Mouse (Mus musculus) left cerebral cortex, adult 2 months (tissue): ENCODE measurements around the gene Arl14. TPM values are rescaled to one million over a fixed set of nuclear protein-coding genes. Genes with fewer than 3 reads are reported as not detected.

Experiments used
- DNase-seq, 2 experiments: peaks; one replicate each; pipeline ENCODE4 v3.0.0; 2021 to 2022; ENCODE audit warnings: low spot score in 2 of 2, mixed read lengths in 1 of 2; ENCODE audit errors: extremely low spot score in 1 of 2
- H3K27ac ChIP-seq: fragments of 200-600 bp; 2 replicates; pipeline ENCODE4 v1.8.1; 2022
- H3K4me3 ChIP-seq: fragments of 200-600 bp; 2 replicates; pipeline ENCODE4 v1.8.1; 2022
- CTCF ChIP-seq: fragments of 200-600 bp; IDR thresholded peaks from 2 replicates; pipeline ENCODE4 v1.8.1; 2022; ENCODE audit warnings: antibody characterized with exemption, mild to moderate bottlenecking, moderate library complexity
- intact Hi-C: fragments of 180-260 bp; cut with DNase I; formaldehyde crosslinking; loops from one replicate; pipeline ENCODE4 v1.15.1; 2025
- total RNA-seq, 2 experiments: library from RNA; stranded (reverse); gene quantifications; 2 replicates each; pipeline ENCODE4 v1.2.3; 2021

The Arl14 gene
- total RNA-seq, 2 experiments from 2014 or later: not detected

DNA sequence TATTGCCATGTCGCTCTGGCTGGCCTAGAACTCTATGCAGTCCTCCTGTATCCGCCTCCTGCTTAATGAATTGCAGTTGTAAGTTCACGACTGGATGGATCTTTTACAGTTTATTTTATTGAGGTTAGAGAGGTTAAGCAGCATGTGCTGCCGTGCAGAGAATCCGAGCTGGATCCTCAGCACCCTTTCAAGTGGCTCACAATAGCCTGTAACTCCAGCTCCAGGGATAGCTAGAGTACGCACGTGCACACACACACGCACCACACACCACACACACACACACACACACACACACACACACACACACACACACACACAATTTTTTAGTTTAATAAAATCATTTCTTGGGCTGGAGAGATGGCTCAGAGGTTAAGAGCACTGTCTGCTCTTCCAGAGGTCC, 27.0 kb upstream of the Arl14 start:
- intact Hi-C loops: no loop called here
- no peak for TF ChIP-seq CTCF
- Histone ChIP-seq H3K27ac (no peak overlapping the region), H3K4me3 (no peak overlapping the region)
- no peak for DNase-seq

DNA sequence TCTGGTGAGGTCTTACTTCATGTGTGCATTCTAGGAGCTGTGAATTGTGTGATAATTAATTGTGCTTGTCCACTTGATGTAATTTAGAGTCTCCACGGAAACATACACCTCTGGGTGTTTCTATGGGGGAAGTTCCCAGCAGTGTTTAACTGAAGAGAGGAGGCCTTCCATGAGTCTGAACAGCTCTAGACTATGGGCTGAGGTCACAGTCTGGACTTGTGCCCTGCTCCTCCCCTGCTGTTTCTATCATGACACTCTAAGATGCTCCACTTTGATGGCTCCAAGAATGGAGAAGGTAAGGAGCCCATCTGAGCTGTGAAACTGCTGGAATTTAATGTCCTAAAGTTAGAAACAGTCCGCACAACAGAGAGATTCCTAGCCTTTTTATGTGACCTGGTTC, 24.1 kb upstream of the Arl14 start:
- intact Hi-C loops: no loop called here
- TF ChIP-seq CTCF: no peak
- H3K27ac ChIP-seq: no peak overlapping the region

DNA sequence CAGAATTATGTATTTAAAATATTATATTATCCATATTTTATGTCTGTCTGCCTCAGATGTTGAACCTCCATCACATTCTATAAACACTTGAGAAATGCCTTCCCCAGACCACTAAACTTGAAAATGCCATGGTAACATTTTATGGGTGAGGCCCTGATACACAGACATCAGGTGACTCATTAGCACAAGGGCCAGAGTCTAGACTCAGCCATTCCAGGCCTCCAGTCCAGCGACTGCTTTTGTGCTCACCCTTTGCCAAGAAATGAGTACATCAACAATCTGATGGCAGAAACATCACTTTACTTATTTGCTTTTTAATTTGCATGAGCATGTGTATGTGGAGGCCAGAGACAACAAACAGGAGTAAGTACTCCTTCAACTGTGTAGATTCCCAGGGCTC, 22.0 kb upstream of the Arl14 start:
- H3K4me3 ChIP-seq: no peak overlapping the region
- intact Hi-C loops: no loop called here
- no peak for TF ChIP-seq CTCF
- no peak overlapping the region for H3K27ac ChIP-seq
- no peak for DNase-seq

More for the DNA sequence above, 24.1 kb upstream of the Arl14 start:
- H3K4me3 ChIP-seq: no peak overlapping the region
- DNase-seq: no peak

DNA sequence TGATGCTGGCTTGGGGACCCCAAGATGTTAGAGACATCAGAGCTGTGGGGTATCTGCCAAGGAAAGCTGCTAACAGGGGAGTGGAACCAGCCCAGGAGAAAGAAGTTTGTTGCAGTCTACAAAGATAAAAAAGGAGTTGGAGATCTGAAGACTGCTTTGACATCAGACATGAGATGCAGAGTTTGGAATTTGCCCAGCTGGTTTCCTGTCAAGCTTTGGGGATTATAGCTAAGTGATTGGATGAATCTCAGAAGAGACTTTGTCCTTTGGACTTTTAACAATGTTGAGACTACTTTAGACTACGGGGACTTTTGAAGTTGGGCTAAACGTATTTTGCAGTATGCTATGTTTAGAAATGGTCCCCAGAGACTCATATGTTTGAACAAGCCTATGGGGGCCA, 21.0 kb upstream of the Arl14 start:
- no peak for TF ChIP-seq CTCF

DNA sequence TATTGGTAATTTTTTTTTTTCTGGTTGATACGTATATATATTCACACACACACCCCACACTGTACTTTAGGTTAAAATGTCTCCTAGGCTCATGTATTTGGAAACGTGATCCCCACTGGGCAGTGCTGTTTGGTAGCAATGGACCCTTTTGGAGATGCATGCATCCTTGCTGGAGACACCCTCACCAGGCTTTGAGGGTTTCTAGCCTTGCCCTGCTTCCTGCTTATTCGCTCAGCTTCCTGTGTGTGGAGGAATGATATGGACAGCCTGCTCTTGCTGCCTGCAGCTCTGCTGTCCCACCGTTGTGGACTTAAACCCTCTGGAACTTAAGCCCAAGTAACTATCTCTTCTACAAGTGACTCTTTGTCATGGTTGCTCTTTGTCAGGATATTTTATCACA, 19.3 kb upstream of the Arl14 start:
- intact Hi-C loops: no loop called here
- Histone ChIP-seq H3K4me3 (no peak overlapping the region), H3K27ac (no peak overlapping the region)
- TF ChIP-seq CTCF: no peak
- no peak for DNase-seq

More for the DNA sequence above, 21.0 kb upstream of the Arl14 start:
- intact Hi-C loops: no loop called here
- no peak for DNase-seq
- no peak overlapping the region for H3K27ac ChIP-seq
- H3K4me3 ChIP-seq: no peak overlapping the region

DNA sequence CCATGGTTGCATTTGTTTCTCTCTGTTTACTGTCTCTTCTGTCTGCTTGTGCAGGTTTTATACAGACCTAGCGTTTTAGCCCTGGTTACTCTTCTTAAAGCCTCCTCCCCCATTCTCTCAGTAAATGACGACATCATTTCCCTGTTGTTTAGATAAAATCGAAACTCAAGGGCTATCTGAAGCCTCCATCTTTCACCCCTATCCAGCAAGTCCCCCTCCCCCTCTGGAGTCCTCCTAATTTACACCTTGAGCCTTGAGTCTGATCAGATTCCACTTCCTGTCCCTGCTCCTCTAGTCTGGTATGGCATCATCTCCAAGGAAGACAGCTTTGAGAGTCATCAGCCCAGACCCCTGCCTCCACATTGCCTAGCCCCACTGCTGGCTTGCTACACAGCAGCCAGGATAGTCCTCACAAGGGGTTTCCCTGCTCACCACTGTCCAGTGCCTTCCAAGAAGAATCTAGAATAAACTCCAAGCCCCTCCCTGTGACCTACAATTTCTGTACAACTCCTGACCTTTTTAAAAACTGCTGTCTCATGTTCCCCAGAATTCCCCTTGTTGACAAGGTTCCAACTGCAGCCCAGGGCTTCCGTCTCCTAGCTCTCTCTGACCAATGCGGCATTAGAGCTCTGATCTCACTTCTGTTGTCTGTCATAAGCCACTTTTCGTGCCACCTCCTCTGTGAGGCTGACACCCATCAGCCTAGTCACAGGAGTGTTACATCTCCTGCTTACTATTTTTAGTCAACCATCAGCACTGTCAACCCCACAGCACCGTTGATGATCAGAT, 16.8 kb upstream of the Arl14 start:
- intact Hi-C loops: no loop called here
- DNase-seq: no peak
- no peak for TF ChIP-seq CTCF
- H3K4me3 ChIP-seq: no peak overlapping the region
- no peak overlapping the region for H3K27ac ChIP-seq

DNA sequence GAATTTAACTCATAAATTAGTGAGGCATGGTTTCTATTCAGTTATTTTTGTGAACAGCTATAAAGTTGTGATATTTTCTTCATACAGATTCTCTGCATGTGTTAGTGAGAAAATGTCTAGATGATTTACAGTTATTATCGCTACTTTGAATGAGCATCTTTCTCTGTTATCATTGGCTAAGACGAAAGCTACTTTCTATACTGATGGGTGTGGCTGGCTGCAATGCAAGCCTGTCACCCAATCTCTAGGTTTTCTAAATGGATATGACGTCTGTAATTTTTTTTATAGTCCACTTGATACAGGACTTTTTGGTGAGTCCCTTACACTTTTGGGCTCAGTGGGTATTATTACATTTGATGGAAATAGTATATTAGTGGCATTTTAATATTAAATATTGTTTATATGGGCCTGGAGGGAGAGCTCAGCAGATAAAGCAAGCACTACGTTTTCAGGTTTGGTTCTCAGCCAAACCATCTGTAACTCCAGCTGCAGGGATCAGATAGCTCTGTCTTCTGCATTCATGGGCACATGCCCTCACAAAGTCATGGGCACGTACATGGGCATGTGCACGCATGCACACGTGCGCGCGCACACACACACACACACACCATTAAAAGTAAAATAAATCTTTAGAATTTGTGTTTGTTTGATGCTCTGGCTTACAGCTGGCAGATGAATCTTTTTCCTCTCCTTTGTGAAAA, 15.9 kb upstream of the Arl14 start:
- DNase-seq: no peak
- intact Hi-C loops: no loop called here
- Histone ChIP-seq H3K27ac (no peak overlapping the region), H3K4me3 (no peak overlapping the region)
- TF ChIP-seq CTCF: no peak

DNA sequence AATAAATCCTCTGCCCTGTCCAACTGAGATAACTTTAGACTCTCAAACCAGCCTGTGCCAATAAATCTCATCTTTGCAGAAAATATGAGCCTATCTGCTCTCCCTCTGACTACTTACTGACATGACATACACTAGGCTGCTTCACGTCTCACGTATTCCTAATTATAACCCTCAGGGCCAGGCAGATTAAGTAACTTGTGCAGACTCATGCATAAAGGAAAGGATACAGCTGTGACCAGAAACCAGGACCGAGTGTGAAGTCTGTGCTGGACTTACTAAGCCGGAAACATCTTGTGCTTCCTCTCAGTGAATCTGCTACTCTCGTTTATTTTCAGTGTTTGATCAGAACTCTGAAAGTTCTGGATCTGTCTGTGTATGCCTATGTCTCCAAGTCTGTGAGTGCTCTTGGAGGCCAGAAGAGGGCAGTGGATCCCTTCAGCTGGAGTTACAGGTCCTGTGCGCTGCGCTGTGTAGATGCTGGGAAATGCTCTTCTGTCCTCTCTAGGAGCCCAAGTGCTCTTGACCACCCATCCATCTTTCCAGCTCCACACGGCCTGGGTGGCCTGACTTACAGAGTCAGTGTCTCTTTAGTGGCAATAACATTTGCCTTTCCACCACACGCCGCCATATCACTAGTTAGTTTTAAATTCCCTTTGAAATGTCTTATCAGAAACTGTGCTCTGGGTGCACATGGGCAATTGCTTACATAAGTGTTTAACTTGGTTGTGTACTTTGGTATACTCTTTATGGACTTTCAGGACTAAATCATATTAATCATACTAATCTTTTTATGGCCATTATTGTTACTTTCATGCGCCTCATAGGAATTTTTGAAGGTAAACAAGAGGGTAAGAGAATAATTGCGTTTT, 13.5 kb upstream of the Arl14 start:
- no peak overlapping the region for H3K4me3 ChIP-seq
- DNase-seq: no peak
- TF ChIP-seq CTCF: peak; percentile 50
- intact Hi-C loops: no loop called here
- no peak overlapping the region for H3K27ac ChIP-seq

DNA sequence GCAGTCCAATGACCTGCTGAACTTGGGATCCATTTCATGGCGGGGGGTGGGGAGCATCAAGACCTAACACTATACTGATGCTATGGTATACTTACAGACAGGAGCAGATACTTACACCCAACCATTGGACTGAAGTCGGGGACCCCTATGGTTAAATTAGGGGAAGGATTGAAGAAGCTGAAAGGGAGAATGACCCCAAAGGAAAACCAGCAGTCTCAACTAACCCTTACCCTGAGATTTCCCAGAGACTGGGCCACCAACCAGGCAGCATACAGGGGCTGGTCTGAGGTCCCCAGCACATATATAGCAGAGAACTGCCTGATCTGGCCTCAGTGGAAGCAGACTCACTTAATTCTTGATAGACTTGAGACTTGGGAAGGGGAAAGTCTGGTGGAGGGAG, 10.0 kb upstream of the Arl14 start:
- intact Hi-C loops: no loop called here
- no peak for TF ChIP-seq CTCF
- Histone ChIP-seq H3K27ac (no peak overlapping the region), H3K4me3 (no peak overlapping the region)
- DNase-seq: no peak

DNA sequence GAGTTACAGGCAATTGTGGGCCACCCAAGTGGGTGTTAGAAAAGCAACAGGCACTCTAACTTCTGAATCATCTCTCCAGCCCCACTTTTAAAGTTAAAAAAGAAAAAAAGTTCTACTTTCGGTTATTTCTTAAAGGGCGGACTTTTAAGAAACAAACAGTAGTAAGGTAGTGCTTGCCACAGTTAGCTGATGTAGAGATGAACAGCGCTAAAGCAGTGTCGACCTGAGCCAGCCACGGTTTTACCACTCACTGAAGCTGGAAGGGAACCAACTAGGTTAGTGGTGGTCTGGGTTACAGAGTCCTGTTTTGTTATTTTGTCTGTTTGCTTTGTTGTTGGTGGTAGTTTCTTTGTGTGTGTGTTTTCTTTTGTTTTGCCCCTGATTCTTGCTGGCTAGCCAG, 8.8 kb upstream of the Arl14 start:
- intact Hi-C loops: no loop called here
- DNase-seq: no peak
- no peak for TF ChIP-seq CTCF
- H3K4me3 ChIP-seq: no peak overlapping the region
- H3K27ac ChIP-seq: no peak overlapping the region

DNA sequence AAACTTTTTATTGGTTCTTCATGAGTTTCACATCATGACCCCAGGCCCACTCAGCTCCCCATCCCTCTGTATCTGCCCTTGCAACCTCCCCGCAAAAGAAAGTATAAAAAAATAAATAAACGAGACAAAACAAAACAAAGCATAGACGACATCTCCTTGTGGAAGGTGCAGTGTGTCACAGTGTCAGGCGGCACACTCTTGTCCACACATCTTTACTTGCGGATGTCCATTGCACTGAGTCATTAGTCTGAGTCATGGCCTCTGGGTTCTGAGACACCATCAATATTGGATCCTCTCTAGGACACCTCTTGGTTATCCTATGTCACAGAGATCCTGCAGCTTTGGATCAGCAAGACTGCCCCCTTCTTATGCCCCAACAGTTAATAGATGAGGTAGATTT, 7.7 kb upstream of the Arl14 start:
- no peak overlapping the region for H3K27ac ChIP-seq
- no peak for DNase-seq
- no peak overlapping the region for H3K4me3 ChIP-seq
- TF ChIP-seq CTCF: no peak
- intact Hi-C loops: no loop called here

DNA sequence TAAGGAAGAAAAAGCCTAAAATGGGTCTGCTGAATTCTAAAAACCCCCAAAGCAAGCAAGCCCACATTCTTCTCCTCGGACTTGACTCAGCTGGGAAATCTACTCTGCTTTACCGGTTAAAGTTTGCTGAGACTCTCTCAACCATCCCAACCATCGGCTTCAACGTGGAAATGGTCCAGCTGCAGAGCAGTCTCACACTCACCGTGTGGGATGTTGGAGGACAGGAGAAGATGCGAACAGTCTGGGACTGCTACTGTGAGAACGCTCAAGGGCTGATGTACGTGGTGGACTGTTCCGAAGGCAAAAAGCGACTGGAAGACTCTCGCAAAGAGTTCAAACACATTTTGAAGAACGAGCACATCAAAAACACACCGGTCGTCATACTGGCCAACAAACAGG, 282 bp downstream of the Arl14 start:
- Histone ChIP-seq H3K4me3 (no peak overlapping the region), H3K27ac (no peak overlapping the region)
- DNase-seq: no peak
- no peak for TF ChIP-seq CTCF
- intact Hi-C loops: no loop called here
